Mouse (Mus musculus) E14TG2a.4 (cell line): ENCODE data around the gene Arhgap1.

ENCODE experiments used
- H3K27me3 ChIP-seq: 2 replicates; pipeline ENCODE4 v1.6.1; 2014; ENCODE audit warnings: low read length, control low read depth; ENCODE audit not compliant: insufficient read depth
- H3K36me3 ChIP-seq: 2 replicates; pipeline ENCODE4 v1.6.1; 2014; ENCODE audit warnings: low read length, control low read depth; ENCODE audit not compliant: insufficient read depth
- H3K4me1 ChIP-seq: replicated peaks from 2 replicates; pipeline ENCODE4 v1.6.1; 2014; ENCODE audit warnings: low read depth, low read length, control low read depth
- H3K4me3 ChIP-seq: replicated peaks from 2 replicates; pipeline ENCODE4 v1.5.1; 2014; ENCODE audit warnings: mild to moderate bottlenecking, low read length
- H3K9me3 ChIP-seq: 2 replicates; pipeline ENCODE4 v1.6.1; 2014; ENCODE audit warnings: low read length, control low read depth
- CTCF ChIP-seq: conservative IDR thresholded peaks from 2 replicates; pipeline ENCODE4 v1.5.1; 2014; ENCODE audit warnings: low read length
- NANOG ChIP-seq: IDR thresholded peaks from 2 replicates; pipeline ENCODE4 v1.6.1; 2014; ENCODE audit warnings: borderline replicate concordance, low read length, mixed read lengths
- POU5F1 ChIP-seq: IDR thresholded peaks from 2 replicates; pipeline ENCODE4 v1.6.1; 2014; ENCODE audit warnings: low read length, borderline replicate concordance

Arhgap1 gene

DNA sequence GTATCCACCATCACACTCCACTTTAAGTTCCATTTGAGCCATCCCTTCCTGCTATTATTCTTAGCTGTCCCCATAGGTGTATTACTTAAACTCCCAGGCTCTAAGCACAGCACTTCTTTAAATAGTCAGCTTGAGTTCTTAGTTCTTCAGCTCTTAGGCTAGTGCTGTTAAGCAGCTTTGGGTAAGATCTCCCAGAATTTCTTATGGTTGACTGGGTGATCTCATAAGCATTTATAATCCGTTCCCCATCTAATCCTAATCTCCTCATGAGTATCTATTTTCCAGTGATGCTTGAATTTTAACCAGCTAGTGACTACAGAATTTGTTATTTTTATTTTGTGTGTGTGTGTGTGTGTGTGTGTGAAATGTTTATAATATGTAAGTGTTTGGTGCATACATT, 65.3 kb downstream of the Arhgap1 start:
- TF ChIP-seq POU5F1 (no peak), CTCF (no peak), NANOG (no peak)
- Histone ChIP-seq H3K36me3 (peaks cover 74% of the 10 kb centered on the region), H3K4me3 (no peak overlapping the region), H3K9me3 (no peaks in the 10 kb centered on the region), H3K27me3 (no peaks in the 10 kb centered on the region), H3K4me1 (peaks cover 22% of the 10 kb centered on the region)

DNA sequence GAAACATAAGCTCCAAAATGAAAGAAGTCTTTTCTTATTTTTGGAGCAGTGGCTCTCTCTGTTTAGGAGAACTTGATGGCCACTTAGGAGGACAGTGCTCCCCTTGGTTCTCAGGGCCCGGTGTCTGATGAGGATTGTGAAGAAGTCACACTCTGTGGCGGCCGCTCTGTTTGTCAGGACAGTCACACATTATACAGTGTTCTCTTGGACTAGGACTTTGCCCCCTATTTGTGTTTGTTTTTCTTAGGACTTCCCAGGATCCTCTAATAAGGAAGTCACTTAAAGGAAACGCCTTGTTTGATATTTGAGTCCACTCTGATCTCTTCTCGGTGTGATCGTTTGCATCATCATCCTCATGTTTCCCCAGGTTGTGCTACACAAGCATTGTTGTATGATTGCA, 68.6 kb downstream of the Arhgap1 start:
- peaks cover 9% of the 10 kb centered on the region for H3K4me1 ChIP-seq
- TF ChIP-seq CTCF (no peak), NANOG (no peak), POU5F1 (no peak)
- peaks cover 82% of the 10 kb centered on the region for H3K36me3 ChIP-seq
- no peaks in the 10 kb centered on the region for H3K9me3 ChIP-seq
- H3K27me3 ChIP-seq: no peaks in the 10 kb centered on the region
- no peak overlapping the region for H3K4me3 ChIP-seq
